Mouse (Mus musculus) intestine, embryonic 15.5 days (tissue): ENCODE data around the gene Psmc3ip. TPM values are rescaled to one million over a fixed set of nuclear protein-coding genes. Genes with fewer than 3 reads are reported as not detected.
A peak's percentile ranks its signal among the peaks of the same experiment; 100 is the strongest.

Source experiments
- ATAC-seq: fragments of 200-750 bp; cut with Nextera tagmentation; 2 replicates; pipeline ENCODE4 v1.8.0; 2017; ENCODE audit warnings: moderate TSS enrichment, moderate library complexity
- H3K27ac ChIP-seq: fragments of 300-500 bp; sonication (generic); 2 replicates; pipeline ENCODE4 v1.5.1; 2015; ENCODE audit warnings: mild to moderate bottlenecking, inconsistent platforms
- H3K27me3 ChIP-seq: fragments of 300-500 bp; sonication (generic); replicated peaks from 2 replicates; pipeline ENCODE4 v1.6.1; 2015; ENCODE audit warnings: inconsistent platforms
- H3K36me3 ChIP-seq: fragments of 300-500 bp; sonication (generic); 2 replicates; pipeline ENCODE4 v1.6.1; 2015; ENCODE audit warnings: inconsistent platforms
- H3K4me1 ChIP-seq: fragments of 300-500 bp; sonication (generic); replicated peaks from 2 replicates; pipeline ENCODE4 v1.6.1; 2015; ENCODE audit warnings: inconsistent platforms
- H3K4me2 ChIP-seq: fragments of 300-500 bp; sonication (generic); replicated peaks from 2 replicates; pipeline ENCODE4 v1.6.1; 2015; ENCODE audit warnings: mild to moderate bottlenecking, inconsistent platforms
- H3K4me3 ChIP-seq: fragments of 300-500 bp; sonication (generic); replicated peaks from 2 replicates; pipeline ENCODE4 v1.5.1; 2015; ENCODE audit warnings: inconsistent platforms
- H3K9ac ChIP-seq: fragments of 300-500 bp; sonication (generic); 2 replicates; pipeline ENCODE4 v1.6.1; 2015; ENCODE audit warnings: inconsistent platforms
- H3K9me3 ChIP-seq: fragments of 300-500 bp; sonication (generic); 2 replicates; pipeline ENCODE4 v1.6.1; 2016; ENCODE audit warnings: inconsistent platforms
- WGBS: fragments of 180-500 bp; shearing (Covaris S2); methylation state at CpG from one replicate; pipeline ENCODE4 v1.1.7; 2015; 5-methylcytosine and 5-hydroxymethylcytosine counted together
- polyA plus RNA-seq: library from polyadenylated mRNA; unstranded; fragments of >200 nt; fragmentation: Nextera tagmentation; extraction: Ambion mirVana; gene quantifications from 2 replicates; pipeline ENCODE4 v1.2.1, GENCODE M21; 2015

Gene Psmc3ip
- polyA plus RNA-seq, 1 experiment from 2014 or later = 22.6 TPM

GRCm38 (mm10) chr11:101056885-101057284 is 38.4 kb downstream of the Psmc3ip start:
- H3K4me2 ChIP-seq = peak overlapping the region; percentile 22
- H3K9ac ChIP-seq = peak overlapping the region; percentile 8; the same call in 1 of the 2 replicates
- WGBS = 21% methylated on average over 8 of the region's 8 CpGs

GRCm38 (mm10) chr11:101055418-101055817 is 39.8 kb downstream of the Psmc3ip start:
- no peak overlapping the region for H3K4me3 ChIP-seq
- 73% methylated on average over 14 of the region's 14 CpGs for WGBS
- peaks cover 43% of the 10 kb centered on the region for H3K4me1 ChIP-seq
- H3K4me2 ChIP-seq = no peak overlapping the region
- no peaks in the 10 kb centered on the region for H3K27me3 ChIP-seq
- no peaks in the 10 kb centered on the region for H3K9me3 ChIP-seq
- no peak overlapping the region for H3K27ac ChIP-seq
- no peak for ATAC-seq
- H3K9ac ChIP-seq = no peak overlapping the region
- no peaks in the 10 kb centered on the region for H3K36me3 ChIP-seq

More at GRCm38 (mm10) chr11:101056885-101057284, 38.4 kb downstream of the Psmc3ip start:
- Histone ChIP-seq H3K9me3 (no peaks in the 10 kb centered on the region), H3K4me1 (peaks cover 49% of the 10 kb centered on the region), H3K4me3 (no peak overlapping the region), H3K36me3 (no peaks in the 10 kb centered on the region), H3K27ac (peak overlapping the region; percentile 89), H3K27me3 (no peaks in the 10 kb centered on the region)
- ATAC-seq = peak; percentile 68

- H3K9me3 ChIP-seq = no peaks in the 10 kb centered on the region
- no peak overlapping the region for H3K4me2 ChIP-seq
- no peaks in the 10 kb centered on the region for H3K36me3 ChIP-seq
- no peak overlapping the region for H3K9ac ChIP-seq
- H3K27me3 ChIP-seq = no peaks in the 10 kb centered on the region
- no peak overlapping the region for H3K27ac ChIP-seq
- WGBS = 94% methylated on average over 1 of the region's 1 CpGs
- no peak overlapping the region for H3K4me3 ChIP-seq
- H3K4me1 ChIP-seq = peaks cover 34% of the 10 kb centered on the region
- ATAC-seq = no peak
These were observed 41.3 kb downstream of the Psmc3ip start for GRCm38 (mm10) chr11:101053974-101054373.

- no peak overlapping the region for H3K4me3 ChIP-seq
- ATAC-seq = peak; percentile 79
- H3K4me1 ChIP-seq = peaks cover 26% of the 10 kb centered on the region
- no peak overlapping the region for H3K9ac ChIP-seq
- peaks cover 5% of the 10 kb centered on the region; the same call in 1 of the 2 replicates for H3K36me3 ChIP-seq
- WGBS = 70% methylated on average over 10 of the region's 10 CpGs
- no peaks in the 10 kb centered on the region for H3K9me3 ChIP-seq
- H3K27me3 ChIP-seq = no peaks in the 10 kb centered on the region
- peak overlapping the region; percentile 65 for H3K27ac ChIP-seq
- H3K4me2 ChIP-seq = no peak overlapping the region
These were observed 42.3 kb downstream of the Psmc3ip start for GRCm38 (mm10) chr11:101052751-101053473.

GRCm38 (mm10) chr11:101051617-101052016 is 43.6 kb downstream of the Psmc3ip start:
- Histone ChIP-seq H3K9me3 (no peaks in the 10 kb centered on the region), H3K4me3 (no peak overlapping the region), H3K4me2 (no peak overlapping the region), H3K4me1 (peaks cover 14% of the 10 kb centered on the region), H3K27me3 (no peaks in the 10 kb centered on the region), H3K9ac (no peak overlapping the region), H3K36me3 (peaks cover 5% of the 10 kb centered on the region; the same call in 1 of the 2 replicates), H3K27ac (no peak overlapping the region)
- ATAC-seq = no peak
- 85% methylated on average over 8 of the region's 8 CpGs for WGBS

GRCm38 (mm10) chr11:101051051-101051493 is 44.2 kb downstream of the Psmc3ip start:
- peaks cover 5% of the 10 kb centered on the region; the same call in 1 of the 2 replicates for H3K36me3 ChIP-seq
- no peak for ATAC-seq
- WGBS = 91% methylated on average over 6 of the region's 6 CpGs
- no peaks in the 10 kb centered on the region for H3K27me3 ChIP-seq
- no peak overlapping the region for H3K9ac ChIP-seq
- H3K9me3 ChIP-seq = no peaks in the 10 kb centered on the region
- H3K27ac ChIP-seq = no peak overlapping the region
- no peak overlapping the region for H3K4me3 ChIP-seq
- peaks cover 8% of the 10 kb centered on the region; the same call in 1 of the 2 replicates for H3K4me1 ChIP-seq
- no peak overlapping the region for H3K4me2 ChIP-seq

GRCm38 (mm10) chr11:101050359-101050758 is 44.9 kb downstream of the Psmc3ip start:
- Histone ChIP-seq H3K27ac (no peak overlapping the region), H3K9ac (no peak overlapping the region), H3K36me3 (peaks cover 8% of the 10 kb centered on the region; the same call in 1 of the 2 replicates), H3K9me3 (no peaks in the 10 kb centered on the region), H3K4me2 (no peak overlapping the region), H3K4me3 (no peak overlapping the region), H3K27me3 (no peaks in the 10 kb centered on the region), H3K4me1 (0 out of 2 replicates have a peak, but pooled peaks cover 5% of the 10 kb centered on the region)
- ATAC-seq = no peak
- 92% methylated on average over 9 of the region's 9 CpGs for WGBS

- H3K9me3 ChIP-seq = no peaks in the 10 kb centered on the region
- H3K27ac ChIP-seq = no peak overlapping the region
- ATAC-seq = no peak
- H3K27me3 ChIP-seq = no peaks in the 10 kb centered on the region
- H3K36me3 ChIP-seq = peaks cover 16% of the 10 kb centered on the region; the same call in 1 of the 2 replicates
- H3K9ac ChIP-seq = no peak overlapping the region
- 83% methylated on average over 3 of the region's 3 CpGs for WGBS
- H3K4me2 ChIP-seq = no peak overlapping the region
- no peak overlapping the region for H3K4me3 ChIP-seq
- H3K4me1 ChIP-seq = 0 out of 2 replicates have a peak, but pooled peaks cover under 1% of the 10 kb centered on the region
These were observed 47.7 kb downstream of the Psmc3ip start for GRCm38 (mm10) chr11:101047502-101047901.

GRCm38 (mm10) chr11:101046440-101046839 is 48.8 kb downstream of the Psmc3ip start:
- Histone ChIP-seq H3K4me1 (no peaks in the 10 kb centered on the region), H3K9me3 (no peaks in the 10 kb centered on the region), H3K36me3 (peaks cover 16% of the 10 kb centered on the region; the same call in 1 of the 2 replicates), H3K27me3 (no peaks in the 10 kb centered on the region), H3K27ac (no peak overlapping the region), H3K4me2 (no peak overlapping the region), H3K9ac (no peak overlapping the region), H3K4me3 (no peak overlapping the region)
- no peak for ATAC-seq
- 60% methylated on average over 9 of the region's 9 CpGs for WGBS

- H3K4me1 ChIP-seq = no peaks in the 10 kb centered on the region
- no peaks in the 10 kb centered on the region for H3K27me3 ChIP-seq
- no peak for ATAC-seq
- H3K9ac ChIP-seq = no peak overlapping the region
- H3K9me3 ChIP-seq = no peaks in the 10 kb centered on the region
- WGBS = 90% methylated on average over 4 of the region's 4 CpGs
- H3K4me3 ChIP-seq = no peak overlapping the region
- no peak overlapping the region for H3K27ac ChIP-seq
- H3K36me3 ChIP-seq = peaks cover 16% of the 10 kb centered on the region; the same call in 1 of the 2 replicates
- no peak overlapping the region for H3K4me2 ChIP-seq
These were observed 49.4 kb downstream of the Psmc3ip start for GRCm38 (mm10) chr11:101045826-101046225.
